Mouse (Mus musculus) fibroblast of lung, adult 2 months (primary cell): ENCODE results near the gene Chic1.

Experiments
- DNase-seq: peaks from one replicate; pipeline ENCODE4 v3.0.0-alpha.2; 2011; ENCODE audit warnings: low read depth

Chic1 gene

DNA sequence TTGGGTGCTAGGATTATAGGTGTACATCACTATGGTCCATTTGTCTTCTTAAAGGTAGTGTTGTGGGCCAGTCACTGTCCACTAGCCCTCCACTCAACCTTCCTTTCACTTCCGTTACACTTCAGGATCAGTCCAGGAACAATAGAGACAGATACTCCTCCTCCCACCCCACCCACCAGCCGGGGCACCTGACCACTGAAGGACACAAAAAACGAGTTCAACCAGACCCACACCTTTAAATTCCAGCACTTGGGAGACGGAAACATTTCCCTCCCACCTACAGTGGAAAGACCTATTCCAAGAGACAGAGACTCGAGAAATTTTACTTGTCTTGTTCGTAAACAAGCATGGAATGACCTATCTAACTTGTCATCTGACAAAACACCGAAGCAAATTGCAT, 76.0 kb downstream of the Chic1 start:
- no peak for DNase-seq

DNA sequence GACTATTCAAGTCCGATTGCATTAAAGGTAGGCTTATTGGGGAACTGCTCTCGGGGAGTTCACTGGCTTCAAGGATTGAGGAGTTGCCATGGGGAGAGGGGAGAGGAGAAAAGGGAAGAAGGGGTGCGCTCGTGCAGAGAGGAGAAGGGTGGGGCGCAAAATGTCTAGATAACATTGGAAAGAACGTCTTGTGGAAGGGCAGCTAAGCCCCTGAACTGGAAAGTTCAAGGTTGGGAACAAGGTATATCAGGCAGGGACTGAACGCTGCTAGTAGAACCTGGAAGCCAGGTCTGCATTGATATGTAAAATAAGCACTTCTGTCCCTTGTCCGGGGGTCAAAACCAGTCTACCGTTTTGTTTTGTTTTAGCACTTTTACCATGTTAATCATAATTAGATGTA, 81.7 kb downstream of the Chic1 start:
- DNase-seq = no peak

DNA sequence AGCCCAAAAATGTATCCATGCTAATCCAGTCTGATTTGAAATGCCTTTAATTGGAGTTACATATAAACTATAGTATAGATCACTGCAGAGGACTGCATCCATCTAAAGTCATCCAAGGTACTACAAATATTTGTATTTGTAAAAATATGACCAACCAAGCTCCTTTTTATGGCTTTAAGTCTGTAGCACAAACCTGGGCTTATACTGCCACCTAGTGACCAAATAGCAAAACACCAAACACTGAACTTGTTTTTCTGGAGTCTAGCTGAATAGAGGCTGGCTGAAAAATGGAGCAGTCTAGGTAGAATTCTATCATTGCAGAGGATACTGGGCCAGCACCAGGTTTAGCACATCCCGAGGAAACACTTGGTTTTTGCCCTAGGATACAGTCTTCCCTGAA, 84.5 kb downstream of the Chic1 start:
- peak; percentile 45 for DNase-seq

DNA sequence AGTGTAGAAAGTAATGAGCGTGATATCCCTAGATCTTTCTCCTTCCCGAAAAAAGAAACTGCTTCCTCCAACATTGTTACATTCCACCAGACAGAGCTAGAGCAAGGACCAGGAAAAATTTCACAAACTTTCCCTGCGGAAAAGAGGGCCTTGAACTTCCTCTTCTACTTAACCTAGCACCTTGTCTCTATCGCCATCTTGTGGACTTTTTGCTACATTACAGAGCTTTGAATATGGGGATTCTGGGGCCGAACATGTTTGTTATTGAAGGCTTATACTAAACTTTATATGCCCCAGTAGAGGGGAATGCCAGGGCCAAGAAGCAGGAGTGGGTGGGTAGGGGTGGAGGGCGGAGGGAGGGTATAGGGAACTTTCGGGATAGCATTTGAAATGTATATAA, 87.5 kb downstream of the Chic1 start:
- DNase-seq = peak; percentile 10
